Mouse (Mus musculus) monocyte, adult 59 days (primary cell): Measurements from ENCODE around the gene Gm3685. TPM values are rescaled to one million over a fixed set of nuclear protein-coding genes. Genes with fewer than 3 reads are reported as not detected.

Source experiments
- total RNA-seq, 2 experiments: library from RNA; stranded (reverse); gene quantifications; one replicate each; pipeline ENCODE4 v1.2.4; 2023

Gene Gm3685
- total RNA-seq = not detected

DNA sequence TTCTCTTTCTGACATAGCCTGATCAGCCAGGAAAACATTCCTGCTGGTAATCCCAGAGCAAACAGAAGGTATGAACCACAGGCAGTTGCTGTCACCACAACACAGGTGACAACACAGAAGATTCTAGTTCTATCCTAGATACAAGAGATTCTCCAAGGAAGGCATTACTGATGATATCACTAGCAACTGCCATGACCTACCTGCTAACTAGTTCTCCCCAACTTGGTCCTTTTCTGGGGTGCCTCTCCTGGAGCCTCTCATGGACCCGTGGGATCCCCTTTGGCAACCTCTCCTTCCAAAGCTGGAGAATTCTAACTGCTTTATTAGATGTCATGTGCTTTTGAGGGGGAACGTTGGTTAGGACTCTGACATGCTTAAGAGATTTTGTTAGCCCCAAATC, at the start of gene Gm3685:
Gm3685 (minus strand) TSS at position 101 of the 400 bp plus-strand sequence.

GRCm38 (mm10) chr14:7026781-7027749, 17.7 kb downstream of the Gm3685 start, which contains the start of gene Gm10406:
Gene Gm10406, minus strand, starts transcription at chr14:7027449.

Other genes starting within 250 kb of the Gm3685 start
- gene Gm3642, start 204.7 kb downstream of the Gm3685 start, total RNA-seq = not detected
- not detected for gene Gm3667, start 155.0 kb downstream of the Gm3685 start, total RNA-seq
- not detected for gene Gm6356, start 71.2 kb downstream of the Gm3685 start, total RNA-seq
- gene Gm10406, start 17.5 kb downstream of the Gm3685 start, total RNA-seq = not detected
- gene Gm3696, start 55.7 kb upstream of the Gm3685 start, total RNA-seq = not detected
- not detected for gene Gm6676, start 80.4 kb upstream of the Gm3685 start, total RNA-seq
- gene Gm3512, start 129.6 kb upstream of the Gm3685 start, total RNA-seq = not detected
- gene Gm16434, start 149.6 kb upstream of the Gm3685 start, total RNA-seq = not detected
- gene Gm3727, start 219.7 kb upstream of the Gm3685 start, total RNA-seq = not detected